9 mouse cellular contexts compared by ENCODE assay signal in genomic region chr1:155210011-155210763, GRCm38 (mm10). TPM values are rescaled to one million over a fixed set of nuclear protein-coding genes. Genes with fewer than 3 reads are reported as not detected.
DNase-seq lines count a peak whose midpoint lies in the region; ATAC-seq lines count a peak whose summit lies in the region.
"Had no signal": no experiment of that assay in that cellular context is flagged by ENCODE, and none has a peak within 500 bp of the region (broad histone marks: within the 10 kb centered on the region; RNA-seq: fewer than 3 reads in every experiment).

No protein-coding gene starts in this region.

- H3K36me3 ChIP-seq in kidney, embryonic 15.5 days, result no peaks in the 10 kb centered on the region
- peaks cover 27% of the 10 kb centered on the region for H3K36me3 ChIP-seq in limb, embryonic 12.5 days

- H3K4me1 ChIP-seq in kidney, embryonic 15.5 days, result peaks cover 66% of the 10 kb centered on the region
- H3K4me1 ChIP-seq in limb, embryonic 12.5 days (replicated peaks), result peaks cover 68% of the 10 kb centered on the region

- no peaks in the 10 kb centered on the region for H3K27me3 ChIP-seq in kidney, embryonic 15.5 days
- H3K27me3 ChIP-seq in limb, embryonic 12.5 days, result no peaks in the 10 kb centered on the region

- H3K9me3 ChIP-seq in kidney, embryonic 15.5 days (replicated peaks), result no peaks in the 10 kb centered on the region
- H3K9me3 ChIP-seq in limb, embryonic 12.5 days, result no peaks in the 10 kb centered on the region

- H3K9ac ChIP-seq in kidney, embryonic 15.5 days, result no peak overlapping the region
- H3K9ac ChIP-seq in limb, embryonic 12.5 days (replicated peaks), result no peak overlapping the region
- H3K9ac ChIP-seq: liver, embryonic 14.5 days had no signal

- H3K27ac ChIP-seq in kidney, embryonic 15.5 days, result no peak overlapping the region; the same call in 1 of the 2 replicates
- peak overlapping the region; percentile 32; the same call in 1 of the 2 replicates for H3K27ac ChIP-seq in limb, embryonic 12.5 days
- H3K27ac ChIP-seq: liver, embryonic 14.5 days had no signal

- H3K4me3 ChIP-seq in kidney, embryonic 15.5 days (replicated peaks), result no peak overlapping the region
- no peak overlapping the region for H3K4me3 ChIP-seq in limb, embryonic 12.5 days (replicated peaks)

- DNase-seq in kidney, adult 11 months, result peak; percentile 37
- peak; percentile 65 for DNase-seq in cerebellum, adult 8-10 months
- DNase-seq in gastrocnemius, postnatal 25 days, result peak; percentile 87
- DNase-seq in lung, postnatal 10 days, result no peak
- no peak for DNase-seq in spleen, postnatal 10 days (ENCODE audit: low spot score in 2 of 2)
- DNase-seq in thymus, postnatal 10 days (ENCODE audit: low spot score in 2 of 2), result no peak

- 77% methylated on average over 11 of the region's 11 CpGs for WGBS in kidney, embryonic 15.5 days
- WGBS in limb, embryonic 12.5 days, result 75% methylated on average over 11 of the region's 11 CpGs

- no peak overlapping the region for H3K4me2 ChIP-seq in kidney, embryonic 15.5 days
- no peak overlapping the region for H3K4me2 ChIP-seq in limb, embryonic 12.5 days

- no peak for ATAC-seq in kidney, embryonic 15.5 days (replicated peaks; ENCODE audit: low FRiP score)
- no peak for ATAC-seq in limb, embryonic 12.5 days (ENCODE audit: insufficient number of reproducible peaks, insufficient read depth, low FRiP score, low TSS enrichment, low read depth)

RNA-seq across cellular contexts. Expression of gene BC034090, which starts 34.1 kb away (rescaled TPM):
- polyA plus RNA-seq in kidney, embryonic 15.5 days (2015; fragmentation: Nextera tagmentation; extraction: Ambion mirVana), result 7.0 and 7.2 TPM in 2 replicates
- 1 to 10 TPM; 1.7 to 2.3 TPM for total RNA-seq in gastrocnemius, postnatal 25 days (2021)
- 8.4 and 8.6 TPM in 2 replicates for polyA plus RNA-seq in limb, embryonic 12.5 days (2016; fragmentation: Nextera tagmentation; extraction: Ambion mirVana)

RNA-seq across cellular contexts. Expression of gene Stx6, which starts 51.7 kb away (rescaled TPM):
- polyA plus RNA-seq in kidney, embryonic 15.5 days (2015; fragmentation: Nextera tagmentation; extraction: Ambion mirVana), result 65.5 and 82.4 TPM in 2 replicates
- total RNA-seq in gastrocnemius, postnatal 25 days (2021), result 10 to 100 TPM; 11.3 to 12.2 TPM
- 112 and 113 TPM in 2 replicates for polyA plus RNA-seq in limb, embryonic 12.5 days (2016; fragmentation: Nextera tagmentation; extraction: Ambion mirVana)

Comparison
In these comparisons a context has a peak if more than half of its experiments do, and no peak if none do; other contexts are left out.
1. DNase-seq: peak in kidney, adult 11 months (single experiment), cerebellum, adult 8-10 months (single experiment) and gastrocnemius, postnatal 25 days (single experiment); none in lung, postnatal 10 days (single experiment), spleen, postnatal 10 days (0 of 2) and thymus, postnatal 10 days (0 of 2).